Mouse (Mus musculus) brown adipose tissue, adult 24 weeks (tissue): ENCODE data around the gene Ctcf. TPM values are rescaled to one million over a fixed set of nuclear protein-coding genes. Genes with fewer than 3 reads are reported as not detected.

Experiments used
- H3K27ac ChIP-seq: fragments of 200-500 bp; replicated peaks from 2 replicates; pipeline ENCODE4 v1.5.1; 2012; ENCODE audit warnings: low read depth, mild to moderate bottlenecking, low read length
- H3K4me1 ChIP-seq: fragments of 200-500 bp; 2 replicates; pipeline ENCODE4 v1.6.1; 2012; ENCODE audit warnings: low read length, mixed read lengths; ENCODE audit not compliant: control insufficient read depth, insufficient read depth, insufficient read length
- H3K4me3 ChIP-seq: fragments of 200-500 bp; 2 replicates; pipeline ENCODE4 v1.5.1; 2012; ENCODE audit warnings: low read depth, mild to moderate bottlenecking, low read length, moderate library complexity; ENCODE audit not compliant: insufficient read depth
- polyA plus RNA-seq: library from polyadenylated mRNA; stranded (reverse); fragments of >200 nt; gene quantifications from 2 replicates; pipeline ENCODE4 v1.2.4, GENCODE M21; 2012; ENCODE audit not compliant: missing spikeins, insufficient read depth, insufficient read length

The Ctcf gene
- polyA plus RNA-seq, 1 experiment = 22.9 TPM

DNA sequence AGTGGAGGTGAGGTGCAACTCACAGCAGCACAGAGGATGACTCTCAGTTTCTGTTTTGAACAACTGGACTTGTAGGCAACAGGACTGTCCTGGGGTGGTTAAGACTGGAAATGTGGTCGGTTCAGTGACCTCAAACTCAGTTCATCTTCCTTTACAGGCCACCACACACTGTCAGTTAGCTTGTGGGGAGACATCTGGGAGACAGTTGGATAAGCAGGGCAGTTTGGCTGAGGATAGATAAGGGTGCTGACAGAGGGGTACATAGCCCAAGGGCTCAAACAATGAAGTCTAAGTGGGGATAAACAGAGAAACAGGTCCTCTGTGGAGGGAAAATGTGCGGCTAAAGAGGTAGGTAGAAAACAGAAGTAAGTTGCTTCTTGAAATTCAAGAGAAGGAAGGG, 27.0 kb upstream of the Ctcf start:
- H3K4me3 ChIP-seq = no peak overlapping the region
- H3K4me1 ChIP-seq = peaks cover 10% of the 10 kb centered on the region
- H3K27ac ChIP-seq = peak overlapping the region; percentile 6

- H3K27ac ChIP-seq = peak overlapping the region; percentile 6; the same call in 1 of the 2 replicates
- H3K4me3 ChIP-seq = no peak overlapping the region
- H3K4me1 ChIP-seq = peaks cover 9% of the 10 kb centered on the region
These were observed 26.6 kb upstream of the Ctcf start for GRCm38 (mm10) chr8:105609771-105610170.

GRCm38 (mm10) chr8:105611836-105612235, 24.5 kb upstream of the Ctcf start:
- H3K27ac ChIP-seq = no peak overlapping the region
- peaks cover 9% of the 10 kb centered on the region for H3K4me1 ChIP-seq
- no peak overlapping the region for H3K4me3 ChIP-seq

DNA sequence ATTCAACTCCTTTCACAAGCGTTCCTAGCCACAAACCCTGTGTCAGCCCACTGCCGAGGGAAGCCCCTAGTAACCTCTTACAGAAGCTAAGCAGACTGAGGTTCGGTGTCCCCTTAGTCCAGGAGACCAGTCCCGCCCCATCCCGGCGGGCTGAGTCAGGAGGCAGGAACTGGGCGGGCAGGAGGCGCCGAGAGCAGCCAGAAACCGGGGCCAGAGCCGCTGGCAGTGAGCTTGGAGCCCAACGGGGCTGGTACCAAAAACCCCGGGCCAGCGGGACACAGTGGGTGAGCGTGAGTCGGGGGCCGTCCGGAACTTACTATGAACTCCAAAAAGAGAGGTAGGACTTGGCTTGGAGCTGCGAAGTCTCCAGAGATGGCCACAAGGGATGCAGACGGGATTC, 23.3 kb upstream of the Ctcf start:
- Histone ChIP-seq H3K27ac (peak overlapping the region; percentile 84), H3K4me3 (peak overlapping the region; percentile 77), H3K4me1 (peaks cover 6% of the 10 kb centered on the region)

DNA sequence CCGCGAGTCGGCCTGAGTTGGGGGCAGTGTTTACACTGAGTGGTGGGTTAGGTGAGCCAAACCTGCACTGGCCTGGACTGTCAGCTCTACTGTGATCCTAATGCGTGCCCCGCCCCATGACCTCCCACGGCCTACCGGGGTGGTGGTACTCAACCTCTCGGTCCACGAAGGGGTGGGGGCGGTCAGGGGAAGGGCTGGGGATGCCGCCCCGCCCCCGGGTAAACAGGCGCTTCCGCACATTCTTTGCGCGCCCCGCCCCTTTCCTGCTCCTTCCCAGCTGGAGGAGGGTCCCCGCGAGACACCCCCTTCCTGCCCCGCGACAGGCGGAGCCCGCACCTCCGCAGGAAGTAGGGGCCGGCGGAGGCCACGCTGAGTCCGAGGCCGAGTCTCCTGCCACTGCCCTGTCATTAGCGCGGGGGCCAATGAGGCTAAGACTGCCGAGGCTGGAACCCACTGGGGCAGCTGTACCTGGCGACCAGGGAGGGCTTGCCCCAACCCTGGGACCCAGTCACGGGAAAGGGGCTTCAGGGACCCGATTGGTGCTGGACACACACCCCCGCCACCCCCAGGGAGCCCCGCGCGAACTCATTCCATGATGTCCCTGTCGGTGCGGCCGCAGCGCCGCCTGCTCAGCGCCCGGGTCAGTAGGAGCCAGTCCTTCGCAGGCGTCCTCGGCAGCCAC, 22.4 kb upstream of the Ctcf start:
- H3K4me1 ChIP-seq = peaks cover 6% of the 10 kb centered on the region
- peak overlapping the region; percentile 84 for H3K27ac ChIP-seq
- peak overlapping the region; percentile 77 for H3K4me3 ChIP-seq

GRCm38 (mm10) chr8:105615942-105616341, 20.4 kb upstream of the Ctcf start:
- H3K27ac ChIP-seq = no peak overlapping the region
- H3K4me1 ChIP-seq = peaks cover 3% of the 10 kb centered on the region; the same call in 1 of the 2 replicates
- H3K4me3 ChIP-seq = no peak overlapping the region

DNA sequence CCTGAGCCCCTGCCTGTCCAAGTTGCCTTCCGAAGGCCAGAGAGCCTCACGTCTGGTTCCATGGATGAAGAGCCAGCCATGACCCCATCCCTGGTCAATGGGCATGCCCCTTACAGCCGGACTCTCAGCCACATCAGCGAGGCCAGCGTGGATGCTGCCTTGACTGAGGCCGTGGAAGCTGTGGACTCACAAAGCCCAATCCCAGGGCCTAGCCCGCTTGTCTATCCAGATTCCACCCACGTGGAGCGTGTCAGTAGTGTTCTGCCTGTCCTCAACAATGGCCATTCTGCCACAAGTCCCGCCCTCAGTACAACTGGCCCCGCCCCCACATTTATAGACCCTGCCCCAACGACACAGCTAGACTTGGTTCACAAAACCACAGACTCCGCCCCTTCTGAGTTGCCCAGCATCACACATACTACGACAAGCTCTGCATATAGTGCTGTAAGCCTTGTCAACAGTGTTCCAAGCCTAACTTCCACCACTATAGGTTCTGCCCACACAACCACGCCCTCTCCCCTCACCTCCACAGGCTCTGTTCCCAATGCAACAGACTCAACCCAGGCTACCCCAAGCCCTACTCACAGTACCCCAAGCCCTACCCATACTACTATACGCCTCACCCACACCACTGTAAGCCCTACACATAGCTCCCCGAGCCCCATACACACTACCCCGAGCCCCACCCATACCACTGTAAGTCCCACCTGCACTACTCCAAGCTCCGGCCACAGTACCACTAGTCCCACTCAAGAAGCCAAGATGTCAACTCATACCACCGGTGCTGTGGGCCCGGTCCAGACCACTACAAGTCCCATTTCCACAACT, 18.7 kb upstream of the Ctcf start:
- Histone ChIP-seq H3K27ac (no peak overlapping the region), H3K4me1 (no peaks in the 10 kb centered on the region; the same call in 1 of the 2 replicates), H3K4me3 (no peak overlapping the region)

DNA sequence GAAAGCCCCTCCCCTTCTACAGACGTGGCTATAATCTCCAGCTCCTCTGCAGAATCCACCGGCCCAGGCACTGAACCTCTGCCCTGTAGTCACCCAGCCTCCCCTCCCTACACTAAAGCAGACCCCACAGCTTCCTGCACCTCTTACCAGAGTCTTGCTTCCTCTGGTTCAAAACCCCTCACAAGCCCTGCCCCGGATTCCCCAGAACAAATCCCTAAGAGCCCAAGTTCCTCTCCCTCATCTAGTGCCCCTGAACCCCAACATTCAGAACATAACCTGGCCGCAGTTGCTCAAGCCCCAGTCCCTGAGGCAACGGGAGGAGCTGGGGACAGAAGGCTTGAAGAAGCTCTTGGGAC, 18.1 kb upstream of the Ctcf start:
- Histone ChIP-seq H3K4me1 (peaks cover 2% of the 10 kb centered on the region; the same call in 1 of the 2 replicates), H3K4me3 (no peak overlapping the region), H3K27ac (no peak overlapping the region)

DNA sequence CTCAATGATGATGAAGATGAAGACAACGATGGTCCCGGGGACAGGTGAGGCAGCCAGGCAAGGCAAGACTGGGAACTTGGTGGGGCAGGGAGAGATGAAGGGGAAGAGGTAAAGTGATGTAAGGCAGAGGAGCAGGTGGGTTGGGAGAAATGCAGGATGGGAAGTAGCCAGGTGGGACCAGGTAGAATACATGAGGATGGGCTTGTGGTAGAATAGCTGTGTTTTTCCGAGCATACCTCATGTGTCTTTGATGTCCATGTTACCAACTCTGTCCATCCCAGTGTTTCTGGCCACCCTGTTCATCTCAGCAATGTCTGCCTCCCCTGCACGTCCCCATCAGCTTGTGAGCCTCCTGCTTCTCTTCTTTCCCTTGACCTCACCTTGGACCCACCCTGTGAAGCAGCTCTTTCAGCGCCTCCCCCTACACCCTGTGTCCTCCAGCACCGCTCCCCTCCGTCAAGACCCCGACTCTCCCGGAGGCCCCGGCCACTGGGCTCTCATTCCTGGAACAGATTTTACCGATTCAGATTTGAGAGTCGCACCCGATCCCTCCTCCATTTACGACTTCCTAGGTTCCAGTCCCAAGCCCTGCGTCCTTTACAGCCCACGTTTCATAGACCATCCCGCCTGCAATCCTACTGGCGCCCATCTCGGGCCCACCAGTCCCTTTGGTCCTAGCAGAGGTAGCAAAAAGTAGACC, 17.3 kb upstream of the Ctcf start:
- H3K4me3 ChIP-seq = no peak overlapping the region
- no peak overlapping the region for H3K27ac ChIP-seq
- H3K4me1 ChIP-seq = peaks cover 4% of the 10 kb centered on the region; the same call in 1 of the 2 replicates

DNA sequence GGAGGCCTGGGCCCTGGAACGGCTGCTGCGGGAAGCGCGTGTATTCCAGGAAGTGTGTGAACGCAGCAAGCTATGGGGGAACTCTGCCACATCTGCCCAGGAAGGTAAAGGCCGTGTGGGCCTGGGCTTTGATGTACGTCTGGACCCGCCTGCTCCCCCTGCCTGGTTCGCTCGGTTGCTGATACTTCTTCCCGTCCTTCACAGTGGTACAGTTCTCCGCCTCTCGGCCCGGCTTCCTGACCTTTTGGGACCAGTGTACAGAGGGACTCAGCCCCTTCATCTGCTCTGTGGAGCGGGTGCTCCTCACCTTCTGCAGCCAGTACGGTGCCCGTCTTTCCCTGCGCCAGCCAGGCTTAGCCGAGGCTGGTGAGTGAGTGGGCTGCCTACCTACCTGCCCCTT, 16.2 kb upstream of the Ctcf start:
- Histone ChIP-seq H3K4me3 (no peak overlapping the region), H3K4me1 (peaks cover 4% of the 10 kb centered on the region; the same call in 1 of the 2 replicates), H3K27ac (no peak overlapping the region)

DNA sequence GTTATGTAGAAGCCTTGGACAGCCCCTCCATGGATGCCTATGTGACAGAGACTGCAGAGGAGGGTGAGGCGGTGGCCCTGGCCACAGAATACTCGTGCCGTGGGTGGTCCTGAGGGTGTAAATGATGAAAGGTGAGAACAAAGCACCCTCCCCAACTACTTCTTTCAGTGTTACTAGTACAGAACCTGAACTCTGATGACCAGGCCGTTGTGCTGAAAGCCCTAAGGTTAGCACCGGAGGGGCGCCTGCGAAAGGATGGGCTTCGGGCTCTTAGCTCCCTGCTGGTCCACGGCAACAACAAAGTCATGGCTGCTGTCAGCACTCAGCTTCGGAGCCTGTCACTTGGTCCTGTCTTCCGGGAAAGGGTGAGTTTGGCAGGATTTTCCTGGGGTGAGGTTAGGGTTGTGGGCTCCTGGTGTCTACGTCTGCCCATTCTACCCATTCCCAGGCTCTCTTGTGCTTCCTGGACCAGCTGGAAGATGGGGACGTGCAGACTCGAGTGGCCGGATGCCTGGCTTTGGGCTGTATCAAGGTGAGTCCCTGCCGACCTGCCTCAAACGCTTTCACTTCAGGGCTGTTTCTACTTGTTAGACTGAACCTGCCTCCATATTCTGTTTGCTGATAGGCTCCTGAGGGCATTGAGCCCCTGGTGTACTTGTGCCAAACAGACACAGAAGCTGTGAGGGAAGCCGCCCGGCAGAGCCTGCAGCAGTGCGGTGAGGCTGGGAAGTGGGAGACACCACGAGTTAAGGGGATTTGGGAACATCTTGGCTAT, 15.2 kb upstream of the Ctcf start:
- H3K4me3 ChIP-seq = no peak overlapping the region
- no peak overlapping the region for H3K27ac ChIP-seq
- peaks cover 4% of the 10 kb centered on the region; the same call in 1 of the 2 replicates for H3K4me1 ChIP-seq

DNA sequence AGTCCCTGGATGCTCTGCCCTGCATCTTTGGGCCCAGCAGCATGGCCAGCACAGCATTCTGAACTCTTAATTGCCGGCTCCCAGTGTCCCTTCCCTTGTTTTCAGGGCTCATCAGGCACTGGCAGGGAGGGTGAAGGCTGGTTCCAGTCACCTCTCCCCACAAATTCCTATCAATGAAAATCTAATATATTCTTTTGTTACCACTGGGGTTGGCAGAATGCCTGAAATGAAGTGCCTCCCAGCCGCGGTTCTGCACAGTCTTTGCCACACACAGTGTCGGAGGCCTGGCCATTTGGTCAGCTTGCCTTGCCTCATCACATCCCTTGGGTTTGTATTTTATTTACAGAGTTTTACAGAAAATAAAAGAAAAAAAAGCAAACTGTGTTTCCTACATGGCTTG, 14.5 kb upstream of the Ctcf start:
- H3K4me1 ChIP-seq = peaks cover 4% of the 10 kb centered on the region; the same call in 1 of the 2 replicates
- no peak overlapping the region for H3K4me3 ChIP-seq
- no peak overlapping the region for H3K27ac ChIP-seq

DNA sequence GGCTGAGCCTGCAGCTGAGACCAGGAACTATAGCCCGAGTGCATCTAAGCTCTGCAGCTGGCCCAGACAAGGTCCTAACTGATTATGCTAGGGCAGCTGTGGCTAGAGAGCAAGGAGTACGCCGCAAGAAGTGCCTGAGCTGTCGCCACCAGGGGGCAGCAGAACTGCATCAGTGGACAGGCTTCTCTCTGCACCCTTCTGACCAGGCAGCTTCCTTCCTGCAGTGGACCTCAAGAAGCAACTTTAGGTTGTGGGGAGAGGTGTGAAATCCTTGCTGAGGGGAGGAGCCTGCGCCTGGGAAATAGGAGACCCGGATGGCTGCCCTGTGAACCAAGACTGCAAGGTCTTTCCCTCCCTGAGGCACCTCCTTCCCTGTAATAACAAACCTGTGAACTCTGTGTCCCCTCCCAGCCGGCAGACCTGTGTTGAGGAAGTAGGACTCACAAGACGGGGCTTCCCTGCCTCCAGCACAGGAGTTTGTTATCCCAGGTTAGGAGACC, 13.9 kb upstream of the Ctcf start:
- peak overlapping the region; percentile 24; the same call in 1 of the 2 replicates for H3K27ac ChIP-seq
- peaks cover 4% of the 10 kb centered on the region; the same call in 1 of the 2 replicates for H3K4me1 ChIP-seq
- H3K4me3 ChIP-seq = no peak overlapping the region

- no peak overlapping the region for H3K4me3 ChIP-seq
These were observed 13.2 kb upstream of the Ctcf start for GRCm38 (mm10) chr8:105623118-105623517.

More at GRCm38 (mm10) chr8:105623118-105623517, 13.2 kb upstream of the Ctcf start:
- H3K27ac ChIP-seq = peak overlapping the region; percentile 24; the same call in 1 of the 2 replicates
- H3K4me1 ChIP-seq = peaks cover 4% of the 10 kb centered on the region; the same call in 1 of the 2 replicates
